Mouse (Mus musculus): ENCODE measurements around the gene Prmt1. TPM values are rescaled to one million over a fixed set of nuclear protein-coding genes. Genes with fewer than 3 reads are reported as not detected.
A peak's percentile ranks its signal among the peaks of the same experiment; 100 is the strongest.

Gene Prmt1
- polyA plus RNA-seq, 1 experiment = 978 TPM

DNA sequence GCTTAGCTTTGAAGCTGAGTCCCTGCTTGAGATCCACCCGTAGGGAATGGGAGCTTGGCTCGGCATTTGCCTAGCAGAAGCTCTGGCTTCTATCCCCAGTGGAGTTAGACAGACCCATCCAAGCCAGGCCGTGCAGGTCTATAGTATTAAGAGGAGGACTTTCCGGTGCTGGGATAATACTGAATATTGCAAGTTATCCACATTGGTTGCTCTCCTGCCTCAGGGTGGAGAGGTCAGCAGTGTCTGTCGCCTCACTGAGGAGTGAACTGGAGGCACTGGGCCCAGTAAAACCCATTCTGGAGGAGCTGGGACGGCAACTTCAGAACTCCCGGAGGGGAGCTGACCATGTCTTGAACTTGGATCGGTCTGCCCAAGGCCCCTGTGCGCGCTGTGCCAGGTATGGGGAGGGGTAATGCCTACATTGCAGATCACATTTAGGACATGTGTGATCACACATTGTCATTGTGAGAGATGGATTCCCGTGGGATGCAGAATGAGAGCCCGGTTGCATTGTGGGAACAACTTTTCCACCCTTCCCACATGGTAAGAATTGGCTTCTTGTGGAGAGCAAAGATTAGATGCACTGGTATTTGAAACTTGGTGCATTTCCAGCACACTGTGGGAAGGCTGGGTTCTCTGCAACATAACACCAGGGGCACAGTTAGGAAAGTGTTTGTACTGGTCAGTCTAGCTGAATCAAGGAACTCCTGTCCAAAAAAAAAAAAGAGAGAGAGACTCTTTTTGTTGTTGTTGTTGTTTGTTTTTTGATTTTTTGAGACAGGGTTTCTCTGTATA is 32.1 kb downstream of the Prmt1 start:
- H3K36me3 ChIP-seq (ENCODE audit: control insufficient read depth, insufficient read depth) = no peaks in the 10 kb centered on the region
- H3K79me2 ChIP-seq (ENCODE audit: control insufficient read depth, insufficient read depth) = no peaks in the 10 kb centered on the region
- no peak overlapping the region for H3ac ChIP-seq (ENCODE audit: control insufficient read depth, insufficient read length, low read depth)
- TF ChIP-seq MYOD1 (IDR thresholded peaks at IDR 0.05; ENCODE audit: control insufficient read depth, insufficient read length, low read depth) (no peak), CTCF (IDR thresholded peaks at IDR 0.05; ENCODE audit: control insufficient read depth, insufficient read depth, insufficient read length) (no peak), FOSL1 (IDR thresholded peaks at IDR 0.05; ENCODE audit: insufficient read depth, low read length, poor library complexity, severe bottlenecking) (no peak)
- H3K79me3 ChIP-seq (ENCODE audit: low read depth) = no peaks in the 10 kb centered on the region
- H3K27me3 ChIP-seq (ENCODE audit: control insufficient read depth, insufficient read depth, insufficient read length) = peaks cover 4% of the 10 kb centered on the region
- no peak overlapping the region for H3K4me3 ChIP-seq (ENCODE audit: insufficient read depth, poor library complexity, severe bottlenecking)

DNA sequence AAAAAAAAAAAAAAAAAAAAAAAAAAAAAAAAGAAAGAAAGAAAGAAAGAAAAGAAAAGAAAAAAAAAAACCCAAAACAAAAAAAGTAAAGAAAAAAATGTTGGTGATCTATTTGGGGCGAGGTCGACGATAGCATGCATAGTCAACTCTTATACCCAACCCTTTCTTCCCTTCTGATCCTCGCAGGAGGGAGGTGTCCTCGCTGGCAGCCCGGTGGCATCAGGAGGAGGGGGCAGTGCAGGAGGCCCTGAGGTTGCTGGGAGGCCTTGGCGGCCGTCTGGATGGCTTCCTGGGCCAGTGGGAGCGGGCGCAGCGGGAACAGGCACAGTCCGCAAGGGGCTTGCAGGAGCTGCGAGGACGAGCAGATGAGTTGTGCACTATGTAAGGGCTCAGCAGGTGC is 32.8 kb downstream of the Prmt1 start:
- Histone ChIP-seq H3K79me2 (ENCODE audit: control insufficient read depth, insufficient read depth) (no peaks in the 10 kb centered on the region), H3K36me3 (ENCODE audit: control insufficient read depth, insufficient read depth) (no peaks in the 10 kb centered on the region), H3K27me3 (ENCODE audit: control insufficient read depth, insufficient read depth, insufficient read length) (peaks cover 4% of the 10 kb centered on the region), H3ac (ENCODE audit: control insufficient read depth, insufficient read length, low read depth) (no peak overlapping the region), H3K79me3 (ENCODE audit: low read depth) (no peaks in the 10 kb centered on the region), H3K4me3 (ENCODE audit: insufficient read depth, poor library complexity, severe bottlenecking) (no peak overlapping the region)
- TF ChIP-seq CEBPB (IDR thresholded peaks at IDR 0.05; ENCODE audit: low read depth) (no peak), MAX (IDR thresholded peaks at IDR 0.05) (no peak), MYOD1 (IDR thresholded peaks at IDR 0.05; ENCODE audit: control insufficient read depth, insufficient read length, low read depth) (no peak), MYOG (IDR thresholded peaks at IDR 0.05; ENCODE audit: control insufficient read depth, extremely low read depth, insufficient read length) (no peak), FOSL1 (IDR thresholded peaks at IDR 0.05; ENCODE audit: insufficient read depth, low read length, poor library complexity, severe bottlenecking) (no peak)

DNA sequence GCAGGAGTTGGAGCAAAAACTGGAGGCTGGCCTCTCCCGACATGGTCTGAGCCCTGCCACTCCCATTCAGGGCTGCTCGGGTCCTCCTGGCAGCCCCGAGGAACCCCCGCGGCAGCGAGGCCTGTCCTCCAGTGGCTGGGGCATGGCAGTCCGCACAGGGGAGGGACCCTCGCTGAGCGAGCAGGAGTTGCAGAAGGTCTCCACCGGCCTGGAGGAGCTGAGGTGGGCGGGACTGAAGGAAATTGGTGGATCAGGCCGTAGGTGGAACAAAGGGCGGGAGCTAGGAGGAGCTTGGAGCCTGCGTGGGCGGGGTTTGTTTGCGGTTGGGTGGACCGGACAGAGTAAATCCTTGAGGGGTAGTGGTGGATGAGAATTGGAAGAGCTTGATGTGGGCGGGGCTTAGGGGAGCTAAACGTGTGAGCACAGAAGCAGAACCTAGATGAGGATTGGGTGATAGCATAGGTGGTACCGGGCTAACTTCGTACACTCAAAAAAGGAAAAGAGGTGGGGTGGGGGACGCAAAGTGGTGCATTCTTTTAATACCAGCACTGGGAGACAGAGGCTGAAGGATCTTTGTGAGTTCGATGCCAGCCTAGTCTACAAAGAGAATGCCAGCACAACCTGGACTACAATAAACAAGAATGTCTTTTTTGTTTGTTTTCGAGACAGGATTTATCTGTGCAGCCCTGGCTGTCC is 33.6 kb downstream of the Prmt1 start:
- no peaks in the 10 kb centered on the region for H3K79me3 ChIP-seq (ENCODE audit: low read depth)
- H3K27me3 ChIP-seq (ENCODE audit: control insufficient read depth, insufficient read depth, insufficient read length) = peaks cover 9% of the 10 kb centered on the region
- no peaks in the 10 kb centered on the region for H3K79me2 ChIP-seq (ENCODE audit: control insufficient read depth, insufficient read depth)
- H3K4me3 ChIP-seq (ENCODE audit: insufficient read depth, poor library complexity, severe bottlenecking) = peak overlapping the region; percentile 27
- H3ac ChIP-seq (ENCODE audit: control insufficient read depth, insufficient read length, low read depth) = peak overlapping the region; percentile 51
- TF ChIP-seq MYOD1 (IDR thresholded peaks at IDR 0.05; ENCODE audit: control insufficient read depth, insufficient read length, low read depth) = no peak
- TF ChIP-seq USF1 (IDR thresholded peaks at IDR 0.05; ENCODE audit: low read depth) = no peak
- no peak for TF ChIP-seq MYOG (IDR thresholded peaks at IDR 0.05; ENCODE audit: control insufficient read depth, extremely low read depth, insufficient read length)
- TF ChIP-seq FOSL1 (IDR thresholded peaks at IDR 0.05; ENCODE audit: insufficient read depth, low read length, poor library complexity, severe bottlenecking) = no peak
- no peaks in the 10 kb centered on the region for H3K36me3 ChIP-seq (ENCODE audit: control insufficient read depth, insufficient read depth)

DNA sequence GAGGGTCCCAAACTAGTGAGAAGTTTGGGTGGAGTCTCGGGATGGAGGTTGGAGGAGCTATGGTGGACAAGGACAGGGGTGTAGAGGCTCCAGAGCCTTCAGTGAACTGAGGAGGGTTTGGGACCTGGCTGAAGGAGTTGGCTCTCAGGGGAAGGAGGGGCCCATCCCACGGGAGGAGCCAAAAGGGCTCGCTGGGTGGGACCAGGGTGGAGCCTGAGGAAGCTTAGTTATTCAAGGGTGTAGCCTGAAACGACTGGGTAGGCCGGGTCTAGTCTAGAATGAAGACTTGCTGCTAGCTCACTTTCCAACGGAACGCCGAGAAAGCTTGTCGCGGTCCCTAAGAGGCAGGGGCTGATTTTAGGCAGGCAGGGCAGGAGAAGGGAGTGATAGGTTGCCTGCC is 34.4 kb downstream of the Prmt1 start:
- TF ChIP-seq CTCF (IDR thresholded peaks at IDR 0.05; ENCODE audit: control insufficient read depth, insufficient read depth, insufficient read length) = no peak
- TF ChIP-seq MAX (IDR thresholded peaks at IDR 0.05) = no peak
- no peak for TF ChIP-seq FOSL1 (IDR thresholded peaks at IDR 0.05; ENCODE audit: insufficient read depth, low read length, poor library complexity, severe bottlenecking)
- TF ChIP-seq MYOD1 (IDR thresholded peaks at IDR 0.05; ENCODE audit: control insufficient read depth, insufficient read length, low read depth) = no peak
- TF ChIP-seq CEBPB (IDR thresholded peaks at IDR 0.05; ENCODE audit: low read depth) = no peak
- TF ChIP-seq USF1 (IDR thresholded peaks at IDR 0.05; ENCODE audit: low read depth) = no peak
- TF ChIP-seq MYOG (IDR thresholded peaks at IDR 0.05; ENCODE audit: control insufficient read depth, extremely low read depth, insufficient read length) = no peak
- Histone ChIP-seq H3K36me3 (ENCODE audit: control insufficient read depth, insufficient read depth) (no peaks in the 10 kb centered on the region), H3K79me2 (ENCODE audit: control insufficient read depth, insufficient read depth) (no peaks in the 10 kb centered on the region), H3K79me3 (ENCODE audit: low read depth) (no peaks in the 10 kb centered on the region), H3K27me3 (ENCODE audit: control insufficient read depth, insufficient read depth, insufficient read length) (peaks cover 9% of the 10 kb centered on the region), H3K4me3 (ENCODE audit: insufficient read depth, poor library complexity, severe bottlenecking) (peak overlapping the region; percentile 27), H3ac (ENCODE audit: control insufficient read depth, insufficient read length, low read depth) (peak overlapping the region; percentile 4)

DNA sequence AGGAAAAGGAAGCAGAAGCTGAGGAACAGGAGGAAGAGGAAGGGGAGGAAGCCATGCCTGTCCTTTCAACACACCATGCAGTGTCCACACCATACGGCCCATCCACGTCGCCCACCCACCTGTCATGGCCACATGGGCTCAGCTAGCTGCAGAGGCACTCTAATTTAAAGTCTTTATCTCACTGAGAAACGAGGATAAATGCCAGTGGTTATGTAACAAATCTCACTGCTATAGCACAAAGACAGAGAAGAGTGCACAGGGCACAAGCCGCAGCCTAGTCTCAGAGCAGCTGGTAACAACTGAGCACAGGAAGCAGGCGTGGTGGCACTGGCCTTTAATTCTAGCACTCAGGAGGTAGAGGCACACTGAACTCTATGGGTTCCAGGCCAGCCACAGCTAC is 36.4 kb downstream of the Prmt1 start:
- H3ac ChIP-seq (ENCODE audit: control insufficient read depth, insufficient read length, low read depth) = no peak overlapping the region
- H3K4me3 ChIP-seq (ENCODE audit: insufficient read depth, poor library complexity, severe bottlenecking) = no peak overlapping the region
- H3K27me3 ChIP-seq (ENCODE audit: control insufficient read depth, insufficient read depth, insufficient read length) = peaks cover 13% of the 10 kb centered on the region
- no peaks in the 10 kb centered on the region for H3K36me3 ChIP-seq (ENCODE audit: control insufficient read depth, insufficient read depth)
- TF ChIP-seq CTCF (IDR thresholded peaks at IDR 0.05; ENCODE audit: control insufficient read depth, insufficient read depth, insufficient read length) (no peak), CEBPB (IDR thresholded peaks at IDR 0.05; ENCODE audit: low read depth) (no peak), FOSL1 (IDR thresholded peaks at IDR 0.05; ENCODE audit: insufficient read depth, low read length, poor library complexity, severe bottlenecking) (no peak), MAX (IDR thresholded peaks at IDR 0.05) (no peak), MYOG (IDR thresholded peaks at IDR 0.05; ENCODE audit: control insufficient read depth, extremely low read depth, insufficient read length) (no peak), USF1 (IDR thresholded peaks at IDR 0.05; ENCODE audit: low read depth) (no peak), MYOD1 (IDR thresholded peaks at IDR 0.05; ENCODE audit: control insufficient read depth, insufficient read length, low read depth) (no peak)
- no peaks in the 10 kb centered on the region for H3K79me2 ChIP-seq (ENCODE audit: control insufficient read depth, insufficient read depth)
- H3K79me3 ChIP-seq (ENCODE audit: low read depth) = no peaks in the 10 kb centered on the region

All from C2C12 (cell line).